Mouse (Mus musculus) embryo, embryonic 10 days (tissue): Measurements from ENCODE around the gene Gpr142.
A peak's percentile ranks its signal among the peaks of the same experiment; 100 is the strongest.

Experiments
- DNase-seq: peaks from one replicate; pipeline ENCODE4 v3.0.0-alpha.2; 2015; ENCODE audit warnings: low spot score

Gpr142 gene

GRCm38 (mm10) chr11:114798624-114799023, at the start of gene Gpr142:
Gene Gpr142 (plus strand): TSS chr11:114798924.
- DNase-seq = no peak

GRCm38 (mm10) chr11:114764820-114765818, 33.6 kb upstream of the Gpr142 start, which contains the start of gene Kif19a:
Gene Kif19a (plus strand): TSS chr11:114765388.
- peak; percentile 87 for DNase-seq

GRCm38 (mm10) chr11:114769911-114770310, 28.8 kb upstream of the Gpr142 start:
- no peak for DNase-seq

- DNase-seq = no peak
These were observed 26.8 kb upstream of the Gpr142 start for GRCm38 (mm10) chr11:114771896-114772295.

GRCm38 (mm10) chr11:114780076-114780475, 18.6 kb upstream of the Gpr142 start:
- DNase-seq = peak; percentile 28

GRCm38 (mm10) chr11:114785892-114786291, 12.8 kb upstream of the Gpr142 start:
- DNase-seq = no peak

GRCm38 (mm10) chr11:114786326-114786725, 12.4 kb upstream of the Gpr142 start:
- peak; percentile 70 for DNase-seq

GRCm38 (mm10) chr11:114787611-114788010, 11.1 kb upstream of the Gpr142 start:
- DNase-seq = no peak

- DNase-seq = peak; percentile 92
These were observed 9.5 kb upstream of the Gpr142 start for GRCm38 (mm10) chr11:114789061-114789714.

GRCm38 (mm10) chr11:114789716-114790115, 9.0 kb upstream of the Gpr142 start:
- no peak for DNase-seq

GRCm38 (mm10) chr11:114790171-114790570, 8.6 kb upstream of the Gpr142 start:
- DNase-seq = no peak

GRCm38 (mm10) chr11:114790841-114791240, 7.9 kb upstream of the Gpr142 start:
- DNase-seq = no peak

GRCm38 (mm10) chr11:114791351-114791889, 7.3 kb upstream of the Gpr142 start:
- DNase-seq = no peak

GRCm38 (mm10) chr11:114791891-114792411, 6.8 kb upstream of the Gpr142 start:
- no peak for DNase-seq

GRCm38 (mm10) chr11:114792931-114793494, 5.7 kb upstream of the Gpr142 start:
- DNase-seq = no peak

GRCm38 (mm10) chr11:114793868-114794545, 4.7 kb upstream of the Gpr142 start:
- no peak for DNase-seq

GRCm38 (mm10) chr11:114794691-114795090, 4.0 kb upstream of the Gpr142 start:
- DNase-seq = no peak

- DNase-seq = peak; percentile 82
These were observed 3.4 kb upstream of the Gpr142 start for GRCm38 (mm10) chr11:114795231-114795746.

- DNase-seq = peak; percentile 80
These were observed 2.8 kb upstream of the Gpr142 start, which contains the start of gene Btbd17 for GRCm38 (mm10) chr11:114795848-114796322. Gene Btbd17 (minus strand): TSS chr11:114795945.

- no peak for DNase-seq
These were observed 1.5 kb upstream of the Gpr142 start for GRCm38 (mm10) chr11:114797176-114797575.

- no peak for DNase-seq
These were observed 743 bp upstream of the Gpr142 start for GRCm38 (mm10) chr11:114797981-114798380.
